Mouse (Mus musculus): ENCODE results near the gene Pgpep1.

Gene Pgpep1

DNA sequence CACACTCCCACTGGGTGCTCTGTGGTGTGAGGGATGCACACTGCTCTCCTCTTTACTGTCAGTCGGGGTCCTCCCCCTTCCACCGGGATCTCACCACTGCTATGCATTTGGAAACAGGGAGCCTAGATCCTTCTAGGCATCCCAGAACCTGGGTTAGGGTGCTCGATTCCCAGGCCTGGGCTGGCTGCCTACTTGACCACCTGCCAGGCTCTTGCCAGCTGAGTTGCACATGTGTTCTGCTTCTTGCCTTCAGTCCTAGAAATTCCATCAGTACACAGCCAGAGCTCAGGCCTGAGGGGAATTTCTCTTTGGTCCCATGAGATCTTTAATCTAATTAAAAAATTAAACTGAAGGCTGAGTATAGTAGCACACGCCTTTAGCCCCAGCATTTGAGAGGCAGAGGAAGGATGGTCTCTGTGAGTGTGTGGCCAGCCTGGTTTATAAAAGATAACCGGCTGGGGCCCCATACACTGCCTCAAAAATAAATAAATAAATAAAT is 29.8 kb upstream of the Pgpep1 start:
- no peak for DNase-seq

- DNase-seq = no peak
Measured at GRCm38 (mm10) chr8:70688136-70688535, 27.9 kb upstream of the Pgpep1 start.

GRCm38 (mm10) chr8:70687576-70687975 is 27.4 kb upstream of the Pgpep1 start:
- DNase-seq = peak; percentile 87

GRCm38 (mm10) chr8:70684291-70684690 is 24.1 kb upstream of the Pgpep1 start:
- no peak for DNase-seq

DNA sequence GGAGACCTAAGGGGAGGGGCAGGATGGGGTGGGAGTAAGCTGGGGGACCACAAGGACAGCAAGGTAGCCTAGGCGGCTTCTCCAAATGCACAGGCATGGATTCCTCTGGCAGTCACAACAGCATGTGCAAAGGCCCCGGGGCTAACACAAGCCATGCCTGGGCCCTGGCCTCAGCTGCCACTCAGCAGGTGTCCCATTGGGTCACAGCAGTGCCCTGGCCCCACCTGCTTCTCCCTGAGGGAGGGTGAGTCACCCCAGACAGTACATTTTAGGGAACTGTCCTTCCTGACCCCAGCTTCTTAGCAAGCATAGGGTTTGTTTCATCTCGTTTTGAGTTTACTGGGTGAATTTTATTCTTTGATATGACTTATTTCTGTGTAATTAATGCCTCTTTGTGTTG is 22.5 kb upstream of the Pgpep1 start:
- no peak for DNase-seq

DNA sequence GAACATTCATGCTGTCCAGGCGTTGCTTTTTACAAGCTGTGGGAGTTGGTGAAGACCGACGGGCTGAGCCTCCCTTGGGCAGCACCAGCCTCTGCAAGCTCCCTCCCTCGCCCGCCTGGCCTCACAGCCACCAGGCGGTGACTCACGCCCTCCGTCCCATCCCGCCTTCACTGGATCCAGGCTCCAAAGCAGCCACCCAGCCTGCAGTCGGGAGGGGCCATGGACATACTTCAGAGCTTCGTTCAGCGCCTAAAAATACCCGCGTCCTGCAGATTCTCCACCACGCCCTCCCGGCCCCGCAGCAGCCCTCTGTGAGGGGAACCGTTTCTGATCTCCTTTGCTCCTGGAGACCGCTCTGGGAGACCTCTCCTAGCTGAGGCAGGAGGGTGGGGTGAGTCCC is 22.0 kb upstream of the Pgpep1 start:
- DNase-seq = peak; percentile 93

- no peak for DNase-seq
Measured at GRCm38 (mm10) chr8:70681410-70681809, 21.2 kb upstream of the Pgpep1 start.

DNA sequence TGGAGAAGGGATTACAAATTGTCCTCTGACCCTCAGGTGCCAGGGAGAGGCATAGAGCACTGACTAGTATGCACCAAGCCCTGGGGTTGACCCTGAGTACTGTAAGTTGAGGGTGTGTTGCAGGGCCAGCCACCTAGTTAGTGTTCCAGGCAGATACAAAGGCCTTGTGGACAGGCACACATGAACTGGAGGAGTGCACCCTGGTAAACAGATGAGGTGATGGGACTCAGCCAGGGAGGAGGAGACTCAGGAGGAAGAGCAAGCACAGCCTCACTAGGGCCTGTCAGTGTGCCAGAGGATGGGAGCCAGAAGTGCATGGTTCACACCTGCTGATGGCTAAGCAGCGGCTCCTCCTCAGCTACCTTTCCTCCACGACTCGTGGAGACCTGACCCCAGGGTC is 19.9 kb upstream of the Pgpep1 start:
- no peak for DNase-seq

DNA sequence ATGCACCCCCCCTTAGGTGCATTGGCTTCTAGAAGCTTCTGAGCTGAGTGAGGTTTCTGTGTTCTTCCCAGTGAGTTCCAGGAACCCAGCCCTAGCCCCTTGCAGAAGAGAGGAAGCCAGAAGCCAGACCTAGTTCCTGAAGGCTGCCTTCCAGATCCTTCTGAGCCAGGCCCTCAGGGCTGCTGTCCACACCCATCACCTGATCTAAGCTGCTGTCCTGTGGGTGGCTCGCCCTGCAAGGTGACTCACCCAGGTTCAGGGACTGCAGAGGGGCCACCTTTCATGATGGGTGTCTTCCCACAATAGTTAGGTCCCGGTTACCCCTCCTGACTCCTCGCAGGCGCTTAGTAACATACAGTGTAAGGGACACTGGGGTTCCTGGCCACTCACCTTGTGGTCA is 19.2 kb upstream of the Pgpep1 start:
- no peak for DNase-seq

DNA sequence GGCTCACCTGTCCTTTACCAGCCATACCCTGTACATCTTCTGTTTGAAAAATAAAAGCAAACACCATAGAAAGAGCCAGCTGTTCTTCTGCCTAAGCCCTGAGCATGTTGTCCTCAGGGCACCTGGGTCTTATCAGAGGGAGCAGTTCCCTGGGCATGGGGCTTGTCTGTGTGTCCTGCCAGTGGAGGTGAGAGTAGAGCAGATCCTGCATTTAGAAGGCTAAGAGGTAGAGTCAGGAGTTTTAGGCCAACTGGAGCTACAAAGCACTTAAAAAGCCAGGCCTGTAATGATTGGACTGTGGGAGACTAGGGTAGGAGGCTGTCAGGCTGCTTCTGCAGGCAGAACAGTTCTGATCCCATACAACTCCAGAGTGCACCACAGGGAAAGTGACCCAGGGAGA is 18.5 kb upstream of the Pgpep1 start:
- DNase-seq = no peak

GRCm38 (mm10) chr8:70677451-70678080 is 17.4 kb upstream of the Pgpep1 start:
- no peak for DNase-seq

DNA sequence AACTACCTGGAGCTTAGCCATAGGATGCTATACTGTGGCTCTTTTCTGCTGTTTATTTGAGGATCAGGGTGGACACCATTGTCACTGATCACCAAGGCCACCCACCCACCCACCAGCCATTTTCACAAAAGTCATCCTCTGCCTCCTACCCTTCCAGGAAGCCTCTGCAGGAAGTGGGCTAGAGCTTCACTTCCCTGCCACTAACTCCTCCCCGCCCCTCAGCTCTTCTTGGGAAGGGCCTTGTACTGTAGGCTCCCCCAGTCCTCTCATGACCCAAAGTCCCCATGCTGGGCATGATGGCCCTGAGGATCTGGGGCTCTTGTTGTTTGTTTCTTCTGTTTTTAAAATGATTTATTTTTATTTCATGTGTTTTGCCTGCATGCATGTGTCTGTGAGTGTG is 15.1 kb upstream of the Pgpep1 start:
- peak; percentile 49 for DNase-seq

DNA sequence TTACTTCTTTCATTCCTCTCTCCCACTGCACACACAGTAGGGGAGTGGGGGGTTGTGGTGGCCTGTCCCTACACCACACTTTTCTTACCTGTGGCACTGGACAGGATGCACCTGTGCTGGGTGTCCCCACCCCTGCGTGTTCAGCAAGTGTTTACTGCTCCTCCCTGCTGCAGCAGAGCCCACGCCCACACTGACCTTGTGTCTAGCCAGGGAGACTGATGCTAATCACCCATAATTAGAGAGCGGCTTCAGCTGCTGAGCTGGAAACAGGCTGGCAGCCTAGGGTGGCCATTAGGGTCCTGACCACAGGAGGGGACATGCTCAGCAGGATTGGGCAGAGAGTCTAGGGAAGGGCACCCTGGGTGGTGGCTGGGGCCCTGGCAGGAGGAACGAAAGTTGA is 14.5 kb upstream of the Pgpep1 start:
- no peak for DNase-seq

- DNase-seq = no peak
Measured at GRCm38 (mm10) chr8:70674109-70674508, 13.9 kb upstream of the Pgpep1 start.

- peak; percentile 98 for DNase-seq
Measured at GRCm38 (mm10) chr8:70673079-70673856, 13.1 kb upstream of the Pgpep1 start, which contains the start of gene Lsm4. Lsm4 (plus strand) TSS chr8:70673248.

DNA sequence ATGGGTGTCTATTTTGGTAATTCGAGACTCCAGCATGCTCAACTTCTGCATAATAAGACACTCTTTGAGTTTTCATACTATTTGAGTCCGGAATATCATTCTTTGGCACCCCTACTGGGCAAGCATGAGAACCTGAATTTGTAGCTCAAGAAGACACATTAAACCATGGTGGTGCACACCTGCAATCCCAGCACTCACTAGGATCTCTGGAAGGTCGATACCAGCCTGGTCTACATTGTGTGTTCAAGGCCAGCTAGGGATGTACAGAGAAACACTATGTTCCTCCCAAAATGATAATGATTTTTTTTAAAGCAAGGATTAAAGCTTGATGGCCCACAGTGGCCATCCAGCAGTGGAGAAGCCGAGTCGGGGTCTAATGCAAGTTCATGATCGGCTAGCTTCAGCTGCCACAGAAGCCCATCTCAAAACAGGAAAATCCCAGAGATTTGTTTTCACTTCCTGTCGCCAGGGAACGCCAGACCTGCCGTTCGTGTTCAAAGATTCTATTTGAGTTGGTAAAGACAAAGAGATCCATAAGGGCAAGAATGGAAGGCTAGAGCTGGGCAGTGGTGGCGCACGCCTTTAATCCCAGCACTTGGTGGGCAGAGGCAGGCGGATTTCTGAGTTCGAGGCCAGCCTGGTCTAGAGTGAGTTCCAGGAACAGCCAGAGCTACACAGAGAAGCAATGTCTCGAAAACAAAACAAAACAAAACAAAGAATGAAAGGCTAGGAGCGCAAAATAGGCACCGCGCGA is 12.3 kb upstream of the Pgpep1 start:
- peak; percentile 17 for DNase-seq

DNA sequence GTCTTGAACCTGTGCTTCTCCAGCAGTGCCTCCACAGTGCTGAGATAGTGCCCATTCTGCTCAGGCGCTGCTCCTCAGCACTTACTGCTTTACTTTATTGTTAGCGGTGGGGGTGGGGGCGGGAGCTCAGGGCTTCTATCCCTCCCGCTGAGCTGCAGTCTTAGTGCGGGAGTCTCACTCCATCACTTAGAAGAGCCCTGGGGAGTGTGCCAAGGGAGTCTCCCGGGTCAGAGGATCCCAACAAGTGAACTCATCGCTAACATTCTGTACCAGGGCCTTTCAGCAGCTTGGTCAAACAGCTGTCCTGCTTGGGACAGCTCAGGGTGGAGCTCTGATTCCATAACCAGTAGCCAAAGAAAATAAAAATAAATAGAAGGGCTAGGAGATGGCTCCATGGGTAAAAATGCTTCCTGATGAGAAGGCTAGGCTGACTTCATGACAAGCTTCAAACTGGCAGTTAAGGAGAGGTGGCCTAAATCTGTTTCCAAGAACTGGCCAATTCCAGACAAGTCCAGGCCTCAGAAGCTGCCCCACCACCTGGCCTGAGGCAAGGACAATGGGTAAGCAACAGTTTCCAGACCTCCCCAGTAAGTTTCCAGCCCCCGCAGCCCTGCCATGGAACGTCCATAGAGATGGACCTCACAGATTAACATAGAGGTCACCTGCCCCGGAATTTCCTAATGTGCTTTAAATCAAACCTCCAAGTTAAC is 11.6 kb upstream of the Pgpep1 start:
- peak; percentile 75 for DNase-seq

- DNase-seq = peak; percentile 77
Measured at GRCm38 (mm10) chr8:70667071-70667470, 6.9 kb upstream of the Pgpep1 start.

GRCm38 (mm10) chr8:70665599-70665998 is 5.4 kb upstream of the Pgpep1 start:
- no peak for DNase-seq

- no peak for DNase-seq
Measured at GRCm38 (mm10) chr8:70664631-70665030, 4.4 kb upstream of the Pgpep1 start.

DNA sequence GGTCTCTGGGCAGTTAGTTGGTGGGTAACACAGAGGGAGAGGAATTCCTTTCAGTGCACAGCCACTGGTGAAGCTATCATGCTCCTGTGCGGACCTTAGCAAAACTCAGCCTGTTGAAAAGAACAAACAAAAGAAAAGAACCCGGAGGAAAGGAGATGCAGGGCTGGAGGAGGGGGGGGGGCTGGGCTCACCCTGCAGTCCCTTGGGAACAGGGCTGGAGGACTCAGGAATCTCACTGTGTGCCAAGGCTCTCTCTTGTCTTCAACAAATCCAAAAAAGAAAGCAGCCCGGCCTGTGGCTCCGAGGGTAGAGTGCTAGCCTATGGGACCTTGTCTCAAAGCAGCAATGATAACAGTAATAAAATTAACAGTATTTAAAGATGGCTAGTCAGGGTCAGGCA is 3.5 kb upstream of the Pgpep1 start:
- peak; percentile 19 for DNase-seq

DNA sequence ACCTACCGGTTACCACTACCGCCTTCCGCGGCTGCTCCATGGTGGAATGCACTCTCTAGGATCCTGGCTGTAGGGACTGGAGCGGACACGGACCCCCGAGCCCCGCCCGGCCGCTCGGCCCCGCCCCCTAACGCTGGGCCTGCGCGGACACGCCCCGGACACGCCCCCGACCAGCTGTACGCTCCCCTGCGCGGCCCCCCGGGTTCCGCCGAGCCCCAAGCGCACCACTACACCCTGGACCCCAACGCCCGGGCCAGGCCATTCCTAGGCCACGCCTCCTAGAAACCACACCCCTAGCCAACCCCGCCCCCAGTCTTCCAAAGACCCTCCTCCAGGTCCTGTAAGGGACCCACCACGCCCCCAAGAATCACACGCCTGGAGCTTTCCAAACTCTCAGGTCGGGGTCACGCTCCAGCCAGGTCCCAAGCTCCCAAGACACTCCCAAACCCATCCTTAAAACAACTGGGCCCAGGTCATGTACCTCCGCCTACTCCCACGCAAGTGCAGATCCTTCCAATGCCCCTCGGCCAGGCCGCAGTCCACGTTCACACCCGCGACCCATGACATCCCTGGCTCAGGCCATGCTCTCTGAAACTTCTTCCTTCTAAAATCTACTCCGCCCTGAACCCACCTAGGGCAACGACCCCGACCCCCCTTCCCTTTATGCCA is 450 bp downstream of the Pgpep1 start:
- DNase-seq = peak; percentile 96
